Mouse (Mus musculus) lung, adult 18-20 months (tissue): Measurements from ENCODE around the gene H2-DMb1.

ENCODE experiments used
- DNase-seq, 2 experiments: peaks; one replicate each; pipeline ENCODE4 v3.0.0; 2022; ENCODE audit warnings: mixed read lengths in 2 of 2

Gene H2-DMb1

DNA sequence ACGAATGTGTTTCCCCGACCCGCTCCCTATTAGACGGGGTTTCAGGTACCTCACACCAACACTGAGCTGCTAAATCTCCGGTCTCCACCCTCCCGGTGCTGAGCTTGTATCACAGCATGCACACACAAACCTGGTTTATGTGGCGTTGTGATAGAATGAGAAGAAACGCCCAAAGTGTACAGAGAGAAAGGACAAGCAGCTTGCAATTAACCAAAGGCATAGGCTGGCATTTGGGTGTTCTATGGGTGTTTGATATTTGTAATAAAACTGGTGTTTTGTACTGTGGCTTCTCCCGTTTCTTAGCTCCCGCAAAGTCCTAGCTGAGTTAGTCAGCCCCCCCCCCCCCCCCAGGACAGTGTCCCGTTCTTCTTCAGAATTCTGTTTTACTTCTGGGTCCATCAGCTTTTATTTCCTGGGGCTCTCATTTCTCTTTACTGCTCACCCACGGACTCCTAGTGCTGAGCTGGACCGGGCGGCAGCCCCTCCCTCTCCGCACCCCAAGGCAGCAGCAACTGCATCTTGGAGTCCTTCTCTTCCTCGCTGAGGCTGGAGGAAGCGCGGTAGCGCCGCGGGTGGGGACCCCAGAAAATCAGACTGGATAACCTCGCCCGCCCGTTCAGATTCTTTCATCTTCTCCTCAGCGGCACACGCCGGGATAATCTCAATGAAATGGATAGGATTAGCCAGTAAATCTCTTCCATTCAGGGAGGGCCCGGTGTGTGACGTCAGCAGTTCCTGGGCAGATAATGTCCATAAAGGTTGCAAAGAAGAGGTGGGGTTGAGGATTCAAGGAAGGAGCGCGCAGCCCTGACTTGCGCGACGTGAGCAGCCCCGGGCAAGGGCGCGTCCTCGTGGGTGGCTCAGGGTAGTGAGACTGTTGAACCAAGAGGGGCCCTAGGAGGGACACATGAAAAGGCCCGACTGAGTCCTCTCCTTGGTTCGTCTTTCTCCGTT lies 44.3 kb downstream of the H2-DMb1 start, which contains the start of gene Psmb8:
Gene Psmb8 (plus strand): TSS at position 781 of the 954 bp plus-strand sequence.
- peak; percentile 97 for DNase-seq

DNA sequence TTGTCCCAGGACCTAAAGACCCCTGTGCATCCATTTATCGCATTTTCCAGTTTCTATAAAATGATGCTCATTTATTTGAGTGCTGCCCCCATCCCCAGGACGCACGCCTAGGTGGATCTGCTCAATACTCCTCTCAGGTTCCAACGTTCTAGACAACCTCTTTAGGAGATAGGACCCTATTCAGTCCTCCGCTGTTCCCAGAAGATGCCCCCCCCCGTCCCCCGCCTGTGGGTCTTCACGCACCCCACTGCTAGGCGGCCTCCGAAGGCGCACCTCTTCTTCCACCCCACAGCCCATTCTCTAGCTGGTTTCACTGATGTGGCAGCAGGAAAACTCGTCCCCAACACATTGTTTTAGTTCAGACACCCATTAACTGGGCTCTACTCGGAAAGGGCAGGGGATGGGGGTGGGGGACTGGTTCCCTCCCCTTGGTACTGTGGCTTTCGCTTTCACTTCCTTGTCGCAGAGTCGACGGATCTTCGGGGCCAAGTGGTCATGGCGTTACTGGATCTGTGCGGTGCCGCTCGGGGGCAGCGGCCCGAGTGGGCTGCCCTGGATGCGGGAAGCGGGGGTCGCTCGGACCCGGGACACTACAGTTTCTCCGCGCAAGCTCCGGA lies 45.1 kb downstream of the H2-DMb1 start:
- DNase-seq: peak; percentile 80 to 83

- no peak for DNase-seq
Measured at GRCm38 (mm10) chr17:34198521-34198912, 45.6 kb downstream of the H2-DMb1 start.

DNA sequence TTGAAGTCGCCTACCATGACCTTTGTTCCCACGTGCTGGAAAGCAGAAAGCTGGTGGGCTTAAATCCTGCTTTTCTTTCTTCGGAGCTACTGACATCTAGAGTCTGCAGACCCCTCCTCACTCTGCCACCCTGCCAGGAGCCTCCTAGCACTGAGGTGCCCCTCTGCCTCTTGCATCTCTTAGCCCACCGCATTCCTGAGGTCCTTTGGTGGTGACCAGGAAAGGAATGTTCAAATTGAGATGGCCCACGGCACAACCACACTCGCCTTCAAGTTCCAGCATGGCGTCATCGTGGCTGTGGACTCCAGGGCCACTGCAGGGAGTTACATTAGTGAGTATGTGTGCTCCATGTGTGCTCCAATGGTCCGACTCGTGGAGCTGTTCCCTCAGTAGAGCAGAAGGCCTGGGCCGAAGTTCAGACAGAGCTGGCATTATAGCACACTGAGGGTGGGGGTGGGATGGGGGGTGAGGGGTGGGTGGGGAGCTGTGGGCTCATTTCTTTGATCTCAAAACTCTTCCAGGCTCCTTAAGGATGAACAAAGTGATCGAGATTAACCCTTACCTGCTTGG lies 46.3 kb downstream of the H2-DMb1 start:
- no peak for DNase-seq

DNA sequence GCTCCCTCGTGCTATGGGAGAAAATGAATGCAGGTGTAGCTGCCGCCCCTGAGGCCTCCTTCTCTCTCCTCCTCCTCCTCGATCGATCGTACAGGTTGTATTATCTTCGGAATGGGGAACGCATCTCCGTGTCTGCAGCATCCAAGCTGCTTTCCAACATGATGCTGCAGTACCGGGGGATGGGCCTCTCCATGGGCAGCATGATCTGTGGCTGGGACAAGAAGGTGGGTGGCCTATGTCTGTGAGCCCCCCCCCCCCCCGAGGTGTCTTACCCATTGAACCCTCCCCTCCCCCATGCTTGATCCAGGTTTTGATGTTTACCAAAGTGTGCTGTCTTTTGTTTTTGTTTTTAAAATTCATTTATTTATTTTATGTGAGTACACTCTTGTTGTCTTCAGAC lies 47.2 kb downstream of the H2-DMb1 start:
- no peak for DNase-seq

DNA sequence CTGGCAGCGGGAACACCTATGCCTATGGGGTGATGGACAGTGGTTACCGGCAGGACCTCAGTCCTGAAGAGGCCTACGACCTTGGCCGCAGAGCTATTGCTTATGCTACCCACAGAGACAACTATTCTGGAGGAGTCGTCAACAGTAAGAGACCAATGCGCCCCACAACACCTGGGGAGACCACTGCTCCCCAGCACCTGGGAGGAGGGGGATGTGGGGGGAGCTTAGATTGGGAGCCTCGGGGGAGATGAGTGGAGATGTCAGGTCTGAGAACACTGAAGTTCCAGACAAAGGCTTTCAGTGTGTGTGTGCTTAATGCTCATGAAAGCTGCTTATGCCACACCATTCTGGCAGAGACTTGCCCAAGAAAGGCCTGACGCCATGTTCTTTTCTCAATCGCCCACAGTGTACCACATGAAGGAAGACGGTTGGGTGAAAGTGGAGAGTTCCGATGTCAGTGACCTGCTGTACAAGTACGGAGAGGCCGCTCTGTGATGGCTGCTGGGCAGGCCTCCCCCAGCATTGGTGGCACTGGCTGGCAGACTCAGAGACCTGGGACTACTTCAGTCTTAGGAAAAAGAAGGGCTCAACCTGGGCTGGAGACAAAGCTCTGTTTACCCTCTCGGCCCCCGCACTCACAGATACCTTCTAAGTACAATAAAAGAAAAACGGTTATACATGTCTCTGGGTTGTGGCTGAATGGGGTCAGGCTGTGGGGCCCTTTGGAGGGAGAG lies 48.1 kb downstream of the H2-DMb1 start:
- DNase-seq: no peak

DNA sequence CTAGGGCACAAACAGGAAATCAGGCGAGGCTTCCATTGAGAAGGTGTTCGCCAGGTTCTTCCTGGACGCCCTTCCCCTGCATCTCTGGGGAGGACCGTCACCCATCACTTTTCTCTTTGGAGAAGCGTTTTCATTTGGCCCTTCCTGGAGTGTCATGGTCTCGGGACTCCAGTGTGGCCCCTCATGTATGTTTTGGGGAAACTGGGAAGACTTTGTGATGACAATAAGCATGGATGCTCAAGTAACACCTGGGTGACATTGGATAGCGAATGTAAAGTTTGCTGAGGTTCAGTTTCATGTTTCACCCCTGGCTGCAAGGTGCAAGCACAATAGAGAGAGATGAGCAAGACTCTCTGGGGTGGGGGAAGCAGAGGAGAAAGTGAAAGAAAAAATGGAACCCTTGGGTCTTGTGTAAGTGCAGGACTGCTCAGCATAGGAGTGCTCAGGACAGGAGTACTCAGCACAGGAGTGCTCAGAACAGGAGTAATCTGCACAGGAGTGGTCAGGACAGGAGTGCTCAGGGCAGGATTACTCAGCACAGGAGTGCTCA lies 48.7 kb downstream of the H2-DMb1 start:
- no peak for DNase-seq

GRCm38 (mm10) chr17:34202760-34203442 lies 50.0 kb downstream of the H2-DMb1 start:
- DNase-seq: no peak

GRCm38 (mm10) chr17:34203444-34203843 lies 50.6 kb downstream of the H2-DMb1 start, which contains the start of gene Tap2:
Gene Tap2, plus strand, starts transcription at chr17:34203527.
- DNase-seq: no peak

DNA sequence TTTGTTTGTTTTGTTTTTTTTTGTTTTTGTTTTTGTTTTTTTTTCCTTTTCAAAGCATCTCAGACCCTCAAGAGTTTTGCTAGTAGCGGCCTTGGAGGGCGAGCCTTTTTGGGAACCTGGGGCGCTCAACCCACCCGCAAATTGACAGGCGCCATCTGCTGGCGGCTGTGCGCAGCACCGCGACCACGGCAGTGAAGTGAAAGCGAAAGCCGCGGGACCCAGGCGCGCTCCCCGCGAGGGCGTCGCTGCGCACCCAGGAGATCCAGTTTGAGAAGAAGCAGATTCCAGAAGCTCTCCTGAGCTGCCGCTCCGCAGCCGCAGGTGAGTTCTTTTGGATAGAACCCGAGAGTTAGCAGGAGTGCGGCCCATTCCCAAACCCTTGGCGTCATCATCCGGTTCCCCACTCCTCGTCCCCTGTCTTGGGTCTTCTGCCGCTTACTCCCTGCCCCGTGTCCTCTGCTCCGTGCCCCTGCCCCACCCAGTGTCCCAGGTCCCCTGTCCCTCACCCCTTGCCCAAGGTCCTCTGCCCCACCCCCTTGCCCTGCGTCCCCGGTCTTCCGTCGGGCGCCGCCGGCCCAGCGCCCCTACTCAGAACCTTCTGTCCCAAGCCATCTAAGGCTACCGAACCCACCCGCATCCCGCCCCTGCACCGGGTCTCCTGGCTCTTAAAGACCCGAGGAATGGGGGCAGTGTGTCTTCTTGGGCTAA lies 51.6 kb downstream of the H2-DMb1 start:
- peak; percentile 90 to 92 for DNase-seq

DNA sequence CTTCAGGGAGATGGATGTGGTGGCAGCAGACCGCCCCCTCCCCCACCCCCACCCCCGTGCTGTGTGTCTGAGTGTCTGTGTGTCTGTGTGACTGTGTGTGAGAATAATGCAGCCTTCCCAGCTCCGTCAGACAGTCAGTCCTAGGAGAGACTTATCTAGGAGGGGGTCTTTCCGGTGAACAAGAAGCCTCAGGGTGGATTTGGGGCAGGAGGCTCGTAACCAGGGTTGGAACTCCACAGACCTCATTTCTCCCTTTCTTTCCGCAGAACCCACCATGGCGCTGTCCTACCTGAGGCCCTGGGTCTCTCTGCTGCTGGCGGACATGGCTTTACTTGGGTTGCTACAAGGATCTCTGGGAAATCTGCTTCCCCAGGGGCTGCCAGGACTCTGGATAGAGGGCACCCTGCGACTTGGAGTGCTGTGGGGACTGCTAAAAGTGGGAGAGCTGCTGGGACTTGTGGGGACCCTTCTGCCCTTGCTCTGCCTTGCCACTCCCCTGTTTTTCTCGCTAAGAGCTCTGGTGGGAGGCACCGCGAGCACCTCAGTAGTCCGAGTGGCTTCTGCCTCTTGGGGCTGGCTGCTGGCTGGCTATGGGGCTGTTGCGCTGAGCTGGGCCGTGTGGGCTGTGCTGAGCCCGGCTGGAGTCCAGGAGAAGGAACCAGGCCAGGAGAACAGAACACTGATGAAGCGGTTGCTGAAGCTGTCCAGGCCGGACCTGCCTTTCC lies 52.3 kb downstream of the H2-DMb1 start:
- peak in 1 of 2 experiments; percentile 55 for DNase-seq

- DNase-seq: no peak
Measured at GRCm38 (mm10) chr17:34205746-34206176, 52.9 kb downstream of the H2-DMb1 start.

- DNase-seq: no peak
Measured at GRCm38 (mm10) chr17:34206731-34207130, 53.9 kb downstream of the H2-DMb1 start.

DNA sequence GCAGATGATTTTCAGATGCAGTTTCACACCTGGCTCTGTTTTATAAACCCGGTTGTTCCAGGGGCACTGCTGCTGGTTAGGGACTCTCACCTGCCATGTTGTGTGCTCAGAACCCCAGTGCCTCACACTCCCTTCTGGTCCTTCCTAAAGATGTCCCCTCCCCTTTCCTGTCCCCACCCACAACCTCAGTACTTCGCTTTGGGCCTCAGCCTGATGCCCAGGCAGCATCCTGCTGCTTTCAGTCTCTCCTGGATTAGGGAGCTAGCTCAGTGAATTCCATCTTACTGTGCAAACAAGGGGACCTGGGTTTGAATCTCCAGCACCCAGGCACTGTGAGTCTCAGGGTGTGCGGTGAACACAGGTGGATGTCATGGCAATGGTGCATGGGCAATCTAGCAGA lies 54.6 kb downstream of the H2-DMb1 start:
- no peak for DNase-seq

DNA sequence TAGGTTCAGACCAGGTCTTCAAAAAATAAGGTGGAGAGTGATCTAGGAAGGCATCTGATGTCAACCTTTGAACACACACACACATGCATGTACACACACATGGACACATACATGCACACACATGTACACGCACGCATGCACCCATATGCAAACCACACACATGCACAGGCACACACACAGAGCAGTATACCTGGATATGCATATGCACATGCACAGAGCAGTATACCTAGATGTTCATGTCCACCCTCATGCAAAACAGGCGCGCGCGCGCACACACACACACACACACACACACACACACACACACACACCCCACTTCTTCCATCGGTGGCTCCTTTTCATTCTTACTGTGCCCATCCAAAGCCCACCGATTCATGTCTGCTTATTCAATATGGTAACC lies 55.0 kb downstream of the H2-DMb1 start:
- DNase-seq: no peak

DNA sequence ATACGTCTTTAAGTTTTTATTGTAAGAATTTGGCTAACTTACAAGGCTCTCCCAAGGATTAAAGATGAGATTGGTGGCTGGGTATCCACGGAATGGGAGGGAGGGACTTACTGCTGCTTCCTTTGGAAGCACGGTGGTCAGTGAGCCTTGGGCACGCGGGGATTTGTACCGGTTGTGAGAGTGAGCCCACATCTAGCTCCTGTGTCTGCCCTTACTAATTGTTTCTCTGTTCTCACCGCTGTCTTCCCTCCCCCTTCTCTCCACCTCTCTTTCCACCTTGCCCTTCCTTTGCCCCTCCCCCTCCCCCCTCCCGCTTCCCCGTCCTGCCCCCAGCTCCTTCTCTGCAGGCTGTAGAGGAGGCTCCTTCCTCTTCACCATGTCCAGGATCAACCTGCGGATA lies 55.5 kb downstream of the H2-DMb1 start:
- no peak for DNase-seq

DNA sequence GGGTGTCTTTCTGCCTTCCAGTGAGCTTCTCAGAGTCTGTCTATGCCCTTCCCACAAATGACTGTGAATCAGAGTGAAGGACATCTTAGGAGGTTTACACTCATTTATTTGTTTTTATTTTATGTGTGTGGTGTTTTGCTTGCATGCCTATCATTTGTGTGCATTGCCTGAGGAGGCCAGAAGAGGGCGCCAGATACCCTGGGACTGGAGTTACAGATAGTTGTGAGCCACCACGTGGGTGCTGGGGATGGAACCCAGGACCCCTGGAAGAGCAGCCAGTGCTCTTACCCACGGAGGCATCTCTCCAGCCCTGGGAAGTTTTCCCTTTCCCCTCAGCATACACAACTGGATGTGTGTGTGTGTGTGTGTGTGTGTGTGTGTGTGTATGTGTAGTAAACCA lies 56.8 kb downstream of the H2-DMb1 start:
- DNase-seq: no peak
